Mouse (Mus musculus): ENCODE results near the gene Cops3.
A peak's percentile ranks its signal among the peaks of the same experiment; 100 is the strongest.
"Not testable (repeated sequence)": the region's sequence is repeated elsewhere in the genome, so short reads cannot be mapped to it uniquely, and the experiment has no call there.

Gene Cops3

DNA sequence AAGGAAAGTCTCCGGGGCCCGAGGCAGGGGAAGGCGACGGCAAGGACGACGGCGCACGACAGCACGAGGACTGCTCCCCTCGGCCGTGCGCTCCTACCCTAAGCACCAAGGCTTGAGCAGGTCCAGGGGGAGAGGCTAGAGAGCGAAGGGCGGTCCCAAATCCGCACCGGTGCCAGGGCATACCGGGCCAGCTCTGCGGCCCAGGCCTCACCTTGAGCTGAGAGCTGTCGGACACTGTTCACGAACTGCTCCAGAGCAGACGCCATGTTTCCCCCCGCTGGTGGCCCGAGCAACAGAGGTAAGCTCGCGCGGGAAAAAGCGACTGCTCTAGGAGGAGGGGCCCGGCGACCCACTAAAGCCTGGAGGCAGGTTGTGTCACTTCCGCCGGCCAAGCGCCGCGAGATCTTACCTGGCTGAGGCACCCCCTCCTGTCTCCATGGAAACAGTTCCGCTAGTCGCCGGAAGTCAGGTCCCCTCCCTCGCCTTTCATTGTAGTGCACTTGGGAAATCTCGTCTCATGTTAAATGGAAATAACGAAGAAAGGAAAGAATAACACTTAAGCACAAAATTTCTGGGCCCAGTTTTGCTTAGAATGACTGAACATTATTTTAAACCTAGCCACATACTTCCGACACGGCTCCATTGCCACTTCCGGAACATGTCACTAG is at the start of gene Cops3:
Cops3 (minus strand) TSS at position 380 of the 668 bp plus-strand sequence.
- DNase-seq (ENCODE audit: low spot score) = peak; percentile 96

DNA sequence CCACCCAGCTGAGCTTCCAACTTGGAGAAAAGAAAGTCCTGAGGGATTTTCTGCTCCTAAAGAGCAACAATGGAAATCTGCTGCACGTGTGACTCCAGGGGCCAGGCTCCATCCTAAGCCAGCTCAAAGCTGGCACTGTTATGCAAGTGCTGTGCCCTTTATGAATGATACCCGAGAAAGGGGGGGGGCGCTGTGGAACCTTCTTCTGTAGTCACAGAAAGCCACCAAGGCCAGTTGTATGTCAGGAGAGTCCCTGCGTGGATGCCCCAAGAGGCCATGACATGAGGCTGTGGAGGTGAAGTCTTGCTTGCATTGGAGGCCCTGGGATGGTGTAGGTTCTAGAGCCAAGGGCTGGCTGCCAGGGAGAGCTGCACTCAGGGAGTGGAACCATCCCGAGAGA is 48.5 kb upstream of the Cops3 start:
- DNase-seq (ENCODE audit: low spot score) = no peak

DNA sequence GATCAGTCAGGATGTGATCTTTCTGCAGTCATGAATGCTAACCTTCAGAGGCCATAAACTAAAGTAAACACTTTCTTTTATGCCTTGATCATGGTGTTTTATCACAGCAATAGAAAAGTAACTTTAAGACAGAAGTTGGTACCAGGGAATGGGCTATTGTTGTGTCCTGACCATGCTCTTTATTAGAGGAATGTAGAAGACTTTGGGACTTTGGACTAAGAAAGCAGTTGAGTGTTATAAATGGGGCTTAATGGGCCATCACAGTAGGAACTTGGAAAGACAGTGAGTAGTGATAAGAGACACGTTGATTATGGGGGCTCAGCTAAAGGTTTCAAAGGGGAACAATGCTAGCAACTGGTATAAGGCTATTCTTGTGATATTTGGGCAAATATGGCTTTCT is 47.3 kb upstream of the Cops3 start:
- DNase-seq (ENCODE audit: low spot score) = no peak

DNA sequence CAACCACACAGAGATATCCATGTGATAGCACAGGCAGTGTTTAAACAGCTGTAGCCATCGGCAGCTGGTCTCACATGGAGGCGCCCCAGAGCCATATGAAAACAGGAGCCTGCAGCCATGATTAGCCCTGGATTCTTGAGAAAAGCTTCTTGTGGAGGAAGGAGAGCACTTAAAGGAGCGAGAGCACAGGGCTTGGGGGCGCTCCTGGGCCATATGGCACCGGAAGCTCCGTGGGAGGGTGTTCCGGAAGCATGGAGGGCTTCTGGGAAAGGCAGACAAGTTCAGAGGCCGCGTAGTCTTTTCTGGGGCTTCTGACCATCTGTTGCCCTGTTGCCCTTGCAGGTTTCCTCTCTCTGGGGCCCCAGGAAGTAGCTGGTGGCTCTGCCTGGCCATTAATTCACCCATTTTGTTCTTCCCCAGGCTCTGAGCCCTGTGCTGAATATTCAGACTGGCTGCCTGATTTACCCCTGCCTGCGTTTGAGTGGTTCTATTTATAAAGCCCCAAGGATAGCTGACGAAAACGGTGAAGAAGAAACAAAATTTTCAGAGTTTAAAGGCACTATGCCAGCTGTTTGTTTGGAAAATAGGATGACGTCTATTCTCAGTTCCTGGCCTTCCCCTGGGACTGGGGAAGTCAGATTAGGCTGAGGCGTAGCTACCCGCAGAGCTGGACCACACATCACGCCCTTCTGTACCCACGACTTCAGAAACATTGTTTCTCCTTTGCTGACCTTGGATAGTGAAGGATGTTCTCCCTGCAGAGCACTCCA is 45.8 kb upstream of the Cops3 start:
- peak; percentile 22 for DNase-seq (ENCODE audit: low spot score)

DNA sequence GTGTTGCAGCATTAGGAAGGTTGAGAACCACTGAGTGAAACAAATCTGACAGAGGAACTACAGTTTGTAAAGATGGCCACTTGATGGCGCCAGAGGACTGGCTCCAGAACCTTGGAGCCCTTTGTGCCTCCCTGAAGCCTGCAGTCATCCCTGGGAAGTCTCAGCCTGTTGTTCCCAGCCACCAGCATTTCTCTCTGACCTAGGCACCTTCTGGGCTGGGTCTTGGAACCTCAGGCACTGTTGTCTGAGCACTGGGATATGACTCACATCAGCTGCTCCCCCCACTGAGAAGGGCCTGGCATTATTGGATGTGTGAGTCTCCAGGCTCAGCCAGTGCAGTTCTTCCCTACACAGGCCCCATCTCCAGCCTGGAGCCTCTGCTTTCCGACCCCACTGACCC is 40.4 kb upstream of the Cops3 start:
- DNase-seq (ENCODE audit: low spot score) = peak; percentile 46

DNA sequence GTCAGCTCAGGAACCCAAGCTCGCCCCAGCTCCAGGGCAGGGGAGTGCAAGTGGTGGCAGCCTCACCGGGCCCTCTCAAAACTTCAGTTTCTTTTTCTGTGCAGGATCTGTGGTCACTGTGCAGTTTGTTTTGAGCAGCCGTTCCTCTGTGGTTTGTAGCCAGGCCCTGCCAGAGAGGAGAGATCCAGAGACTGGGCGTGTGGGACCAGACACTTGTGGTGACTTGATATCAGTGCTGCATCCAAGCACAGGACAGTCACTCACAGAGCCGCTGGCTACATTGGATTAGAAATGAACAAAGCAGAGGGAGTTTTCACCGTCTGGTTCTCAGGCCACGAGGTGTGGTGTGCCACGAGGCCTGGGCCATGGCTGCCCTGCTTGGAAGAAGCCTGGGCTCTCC is 32.5 kb upstream of the Cops3 start:
- no peak for DNase-seq (ENCODE audit: low spot score)

DNA sequence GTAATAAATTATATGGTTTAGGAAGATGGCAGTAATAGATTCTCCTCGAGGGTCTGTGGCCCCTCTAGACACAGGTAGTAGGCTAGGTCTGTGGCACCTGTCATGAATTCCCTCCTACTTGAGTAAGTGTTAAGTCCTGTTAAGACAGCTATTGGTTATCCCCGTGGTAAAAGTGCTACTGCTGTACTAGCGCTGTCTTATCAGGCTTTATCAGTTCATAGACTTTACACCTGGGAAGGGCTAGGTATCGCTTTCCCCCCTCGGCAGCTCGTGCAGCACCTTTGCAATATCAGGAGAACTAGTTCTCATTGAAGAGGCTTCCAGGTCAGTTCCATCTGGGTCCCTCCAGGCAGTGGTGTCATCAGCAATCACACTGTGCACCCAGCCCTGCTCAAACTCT is 24.7 kb upstream of the Cops3 start:
- DNase-seq (ENCODE audit: low spot score) = no peak

DNA sequence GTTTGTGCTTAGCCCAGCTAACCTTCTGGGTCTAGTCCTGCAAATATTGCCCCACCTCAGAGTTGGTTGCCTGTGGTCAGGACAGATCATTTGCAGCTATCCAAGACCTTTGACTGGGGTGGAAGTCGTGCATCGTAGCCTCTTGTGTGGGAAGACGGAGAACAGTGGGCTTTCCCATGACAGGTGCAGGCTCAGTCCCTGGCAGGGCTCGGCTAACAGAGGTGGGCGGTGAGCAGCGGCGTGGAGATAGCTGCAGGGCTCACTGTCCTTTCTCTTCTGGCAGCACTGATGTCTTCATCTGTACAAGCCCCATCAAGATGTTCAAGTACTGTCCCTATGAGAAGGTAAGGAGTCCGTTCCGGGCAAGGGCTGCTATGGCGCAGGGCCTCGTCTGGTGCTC is 20.8 kb upstream of the Cops3 start:
- no peak for DNase-seq (ENCODE audit: low spot score)

DNA sequence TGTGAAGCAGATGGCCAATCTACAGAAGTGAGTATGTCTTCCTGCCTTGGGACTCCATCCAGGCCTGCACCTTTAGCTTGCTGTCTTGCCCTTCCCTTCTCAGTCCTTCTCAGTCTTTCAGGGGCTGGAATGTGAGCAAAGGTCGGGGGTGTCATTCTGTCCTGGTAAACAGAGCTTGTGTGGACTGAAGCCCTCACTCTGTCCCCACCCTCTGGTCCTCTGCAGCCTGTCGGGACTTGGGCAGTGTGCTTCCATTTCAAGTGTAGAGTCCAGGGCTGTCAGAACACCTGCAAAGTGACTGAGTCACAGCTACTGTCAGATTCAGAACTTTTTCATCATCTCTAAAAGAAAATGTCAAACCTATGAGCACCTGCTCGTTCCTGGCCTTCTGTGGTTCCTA is 13.2 kb upstream of the Cops3 start:
- peak; percentile 82 for DNase-seq (ENCODE audit: low spot score)

DNA sequence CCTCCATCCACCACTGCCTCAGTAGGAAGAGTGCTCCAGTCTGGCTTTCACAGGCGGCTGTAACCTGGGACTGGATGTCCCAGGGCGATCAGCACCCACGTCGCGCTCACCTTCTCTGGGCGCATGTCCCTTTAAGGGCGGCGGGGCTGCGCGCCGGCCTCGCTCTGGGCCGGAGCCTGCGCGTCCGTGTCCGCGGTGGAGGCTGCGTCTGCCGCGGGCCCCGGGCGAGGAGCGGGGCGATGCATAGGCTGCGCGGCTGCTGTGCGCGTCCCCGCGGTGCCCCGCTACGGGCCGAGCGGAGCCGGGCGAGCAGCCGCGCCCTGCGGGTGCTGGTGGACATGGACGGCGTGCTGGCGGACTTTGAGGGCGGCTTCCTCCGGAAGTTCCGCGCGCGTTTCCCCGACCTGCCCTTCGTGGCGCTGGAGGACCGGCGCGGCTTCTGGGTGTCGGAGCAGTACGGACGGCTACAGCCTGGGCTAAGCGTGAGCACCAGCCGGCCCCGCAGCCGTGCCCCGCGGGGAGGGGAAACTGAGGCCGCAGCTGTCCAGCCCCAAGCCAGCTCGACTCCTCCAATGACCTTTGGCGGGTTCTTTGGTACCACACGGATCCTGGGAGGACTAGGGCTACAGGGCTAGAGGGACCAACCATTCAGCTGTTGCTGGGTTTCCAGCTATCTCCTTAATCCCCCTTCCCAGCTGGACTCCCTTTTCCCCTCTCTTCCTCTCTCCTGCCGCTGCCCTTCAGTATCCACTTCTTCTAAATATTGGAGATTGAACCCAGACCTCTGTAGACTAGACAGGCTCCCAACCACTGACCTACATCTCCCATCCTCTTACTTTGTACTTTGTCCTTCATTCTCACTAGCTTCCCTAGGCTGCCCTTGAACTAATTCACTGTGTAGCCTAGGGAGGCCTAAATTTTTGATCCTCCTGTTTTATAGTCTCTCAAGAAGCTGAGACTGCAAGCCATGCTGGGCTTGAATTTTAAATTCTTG is 8.6 kb upstream of the Cops3 start:
- DNase-seq (ENCODE audit: low spot score) = peak; percentile 85

DNA sequence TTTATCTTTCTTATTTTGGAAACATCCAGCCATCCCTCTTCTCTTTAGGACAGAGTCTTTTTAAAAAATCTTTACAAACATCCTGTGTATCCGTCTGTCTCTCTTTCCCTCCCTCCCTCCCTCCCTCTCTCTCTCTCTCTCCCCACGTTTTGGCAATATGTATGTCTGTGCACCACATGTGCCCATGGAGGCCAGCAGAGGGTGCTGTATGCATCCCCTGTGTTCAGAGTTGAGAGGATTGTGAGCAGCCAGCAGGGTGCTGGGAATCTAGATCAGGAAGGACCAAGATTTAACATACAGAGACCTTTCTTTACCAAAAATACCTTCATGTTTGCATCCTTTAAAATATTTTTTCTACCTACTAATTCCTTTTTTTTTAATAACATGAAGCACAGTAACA is 7.5 kb upstream of the Cops3 start:
- DNase-seq (ENCODE audit: low spot score) = no peak

DNA sequence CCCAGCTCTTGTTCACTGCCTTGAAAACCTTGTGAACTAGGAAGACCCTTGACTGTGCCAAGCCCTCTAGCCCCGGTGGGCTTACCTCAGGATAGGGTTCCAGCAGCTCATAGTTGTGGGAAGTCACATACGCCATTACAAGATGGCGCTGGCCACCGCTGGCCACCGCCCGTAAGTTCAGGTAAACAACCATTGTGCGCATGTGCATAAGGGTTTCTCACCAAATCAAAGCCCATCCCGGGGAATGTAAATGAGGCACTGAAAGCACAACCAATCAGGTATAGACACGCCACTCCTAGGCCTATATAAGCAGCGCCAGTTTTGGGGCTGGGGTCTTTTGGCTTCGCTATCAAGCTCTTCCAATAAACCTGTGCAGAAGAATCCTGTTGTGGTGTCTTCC is 6.7 kb upstream of the Cops3 start:
- DNase-seq (ENCODE audit: low spot score) = no peak

DNA sequence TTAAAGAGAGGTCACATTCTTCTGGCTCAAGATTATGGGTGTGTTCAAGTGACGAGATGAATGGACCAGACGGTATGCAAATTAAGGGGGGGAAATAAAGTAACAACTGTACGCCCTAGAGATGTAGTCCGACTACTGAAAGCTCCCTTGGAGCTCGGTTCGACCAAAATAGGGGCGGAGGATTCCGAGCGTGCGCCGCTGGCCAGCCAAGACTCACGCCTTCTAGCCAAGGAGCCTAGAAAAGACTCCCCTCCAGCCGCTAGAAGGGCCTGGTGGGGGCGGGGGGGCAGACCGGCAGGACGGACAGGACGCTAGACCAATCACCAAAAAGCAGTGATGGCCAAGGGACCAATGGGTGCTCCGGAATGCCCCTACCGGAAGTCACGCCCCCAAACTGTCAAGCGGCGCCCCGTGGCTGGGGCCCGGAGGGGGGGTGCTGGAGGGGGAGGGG is 605 bp downstream of the Cops3 start, which contains the start of gene Nt5m:
Nt5m (plus strand) TSS at position 440 of the 451 bp plus-strand sequence.
- peak; percentile 96 for DNase-seq (ENCODE audit: low spot score)

DNA sequence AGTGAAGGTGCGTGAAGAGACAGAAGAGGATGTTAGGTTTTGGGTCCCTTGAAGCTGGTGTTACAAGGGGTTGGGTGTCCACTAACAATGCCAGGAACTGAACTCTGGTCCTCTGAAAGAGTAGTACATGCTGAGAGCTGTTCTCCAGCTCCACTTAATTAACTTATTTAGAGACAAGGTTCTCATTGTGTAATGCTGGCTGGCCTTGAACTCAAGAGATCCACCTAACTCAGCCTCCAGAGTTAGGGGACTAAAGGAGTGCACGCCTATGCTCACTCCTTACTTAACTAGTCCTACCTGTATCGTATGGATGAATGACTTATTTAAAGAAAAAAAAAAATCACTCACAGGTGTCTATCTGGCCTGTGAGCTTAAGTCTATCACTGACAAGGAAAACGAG is 1.2 kb downstream of the Cops3 start:
- no peak for DNase-seq (ENCODE audit: low spot score)

DNA sequence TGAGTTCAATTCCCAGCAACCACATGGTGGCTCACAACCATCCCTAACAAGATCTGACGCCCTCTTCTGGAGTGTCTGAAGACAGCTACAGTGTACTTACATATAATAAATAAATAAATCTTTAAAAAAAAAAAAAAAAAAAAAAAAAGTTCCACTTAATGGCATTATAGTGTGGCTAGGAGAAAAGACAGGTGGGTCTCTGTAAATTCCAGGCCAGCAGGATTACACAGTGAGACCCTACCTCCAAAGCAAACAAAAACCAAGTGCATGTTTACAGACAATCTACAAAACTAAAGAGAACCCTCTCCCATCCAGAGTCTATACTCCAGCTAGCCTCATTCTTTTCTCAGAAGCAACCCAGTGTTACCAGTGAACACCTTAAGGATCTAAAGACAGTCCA is 1.8 kb downstream of the Cops3 start:
- not testable (repeated sequence) for DNase-seq (ENCODE audit: low spot score)

DNA sequence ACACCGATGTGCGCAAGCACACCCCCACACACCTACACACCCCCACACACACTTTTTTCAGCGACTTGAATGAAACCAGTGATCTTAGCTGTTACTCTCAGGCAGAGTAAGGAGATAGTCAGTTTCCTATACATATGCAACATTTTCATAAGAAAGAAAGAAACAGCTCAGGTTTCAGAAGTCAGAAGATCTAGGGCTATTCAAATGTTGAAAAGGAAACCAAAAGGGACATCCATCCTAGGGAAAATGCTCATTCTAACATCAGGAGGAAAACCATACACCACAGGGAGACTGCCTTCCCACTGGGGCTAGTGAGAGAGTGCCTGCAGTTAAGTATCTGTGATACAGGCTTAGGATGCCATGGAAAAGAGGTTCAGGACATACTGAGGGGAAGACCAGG is 18.0 kb downstream of the Cops3 start:
- DNase-seq (ENCODE audit: low spot score) = no peak

DNA sequence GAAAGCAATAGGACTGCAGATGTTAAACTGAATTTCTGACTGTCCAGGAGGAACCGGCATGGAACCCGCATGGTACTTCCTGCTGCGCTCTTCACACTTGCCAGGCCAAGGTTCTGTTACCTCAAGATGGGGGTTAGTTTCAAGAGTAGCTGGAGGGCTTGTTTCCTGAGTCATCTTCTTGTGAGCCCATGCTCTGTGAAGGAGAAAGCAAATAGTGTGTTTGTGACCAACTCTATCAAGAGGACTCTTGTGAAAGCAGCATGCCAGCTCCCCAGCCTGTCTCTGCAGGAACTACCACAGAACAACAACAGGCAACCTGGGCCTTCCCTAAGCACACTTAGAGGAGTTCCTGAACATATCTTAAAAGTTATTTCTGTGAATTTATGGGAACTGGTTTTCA is 21.7 kb downstream of the Cops3 start:
- no peak for DNase-seq (ENCODE audit: low spot score)

DNA sequence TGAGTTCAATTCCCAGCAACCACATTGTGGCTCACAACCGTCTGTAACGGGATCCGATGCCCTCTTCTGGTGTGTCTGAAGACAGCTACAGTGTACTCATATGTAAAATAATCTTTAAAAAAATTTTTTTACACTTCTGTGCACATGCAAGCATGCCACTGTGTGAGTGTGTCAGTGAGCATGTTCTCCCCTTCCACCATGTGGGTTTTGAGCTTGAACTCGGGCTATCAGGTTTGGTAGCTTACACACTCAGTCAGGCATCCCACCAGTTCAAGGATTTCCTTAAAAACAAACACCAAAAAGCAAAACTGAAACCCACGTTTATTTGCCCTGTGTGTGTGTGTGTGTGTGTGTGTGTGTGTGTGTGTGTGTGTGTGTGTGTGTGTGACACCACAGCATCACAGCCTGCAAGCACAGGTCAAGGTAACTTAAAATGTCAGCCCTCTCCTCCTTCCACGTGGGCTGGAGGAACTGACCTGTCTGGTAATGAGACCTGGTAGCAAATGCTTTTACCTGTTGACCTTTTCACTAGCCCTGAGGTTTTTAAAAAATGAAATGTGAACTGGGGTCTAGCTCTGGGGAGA is 24.1 kb downstream of the Cops3 start:
- DNase-seq (ENCODE audit: low spot score) = no peak

DNA sequence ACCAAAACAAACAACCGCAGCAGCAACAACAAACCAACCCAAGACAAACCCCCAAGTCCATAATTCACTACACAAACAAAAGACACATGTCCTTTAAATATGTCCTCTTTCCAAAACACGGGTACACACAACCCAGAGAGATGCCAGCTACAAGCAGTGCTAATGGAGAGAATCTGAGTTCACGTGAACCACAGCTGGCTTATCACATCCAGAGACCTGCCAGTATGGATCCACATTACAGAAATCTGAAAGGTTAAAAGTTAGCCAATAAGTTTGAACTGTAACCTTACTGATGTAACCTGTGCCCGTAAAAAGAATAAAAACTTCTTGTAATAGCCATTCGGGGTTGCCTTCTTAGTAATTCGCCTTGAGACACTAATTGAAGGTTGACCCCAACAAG is 24.7 kb downstream of the Cops3 start:
- DNase-seq (ENCODE audit: low spot score) = no peak

DNA sequence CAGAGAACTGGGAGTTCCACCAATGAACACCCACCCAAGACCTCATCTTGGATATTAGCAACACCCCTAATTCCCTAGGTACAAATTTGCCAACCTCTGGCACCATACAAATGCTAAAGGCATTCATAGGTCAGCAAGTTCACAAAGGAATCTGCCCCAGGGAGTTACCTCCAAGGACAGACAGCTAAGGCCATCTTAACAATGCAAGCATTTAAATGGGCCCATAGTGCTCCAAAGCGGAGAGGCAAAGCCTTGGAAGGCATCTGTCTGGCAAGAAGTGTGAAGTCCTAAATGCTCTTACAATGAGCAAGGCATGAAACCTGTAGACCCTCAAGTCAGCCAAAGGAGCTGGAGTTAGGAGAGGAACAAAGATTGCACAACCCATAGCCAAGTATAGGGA is 25.3 kb downstream of the Cops3 start:
- DNase-seq (ENCODE audit: low spot score) = no peak

DNA sequence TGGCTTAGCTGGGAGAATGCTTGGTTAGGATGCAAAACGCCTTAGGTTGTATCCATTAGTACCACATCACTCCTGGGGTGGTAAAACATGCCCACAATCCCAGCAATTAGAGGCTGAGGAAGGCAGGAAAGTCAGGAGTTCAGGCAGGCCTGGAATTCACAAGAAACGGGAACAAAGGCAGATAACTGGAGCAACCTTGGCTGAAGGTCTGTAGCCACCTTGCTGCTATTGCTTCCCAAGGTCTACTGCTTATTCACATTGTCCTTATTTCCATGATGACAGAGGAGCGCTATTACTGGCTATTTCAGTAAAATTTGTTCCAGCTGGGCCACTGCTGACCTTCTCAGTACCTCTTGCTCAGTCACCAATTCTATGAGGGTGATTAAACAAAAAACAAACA is 26.4 kb downstream of the Cops3 start:
- no peak for DNase-seq (ENCODE audit: low spot score)

DNA sequence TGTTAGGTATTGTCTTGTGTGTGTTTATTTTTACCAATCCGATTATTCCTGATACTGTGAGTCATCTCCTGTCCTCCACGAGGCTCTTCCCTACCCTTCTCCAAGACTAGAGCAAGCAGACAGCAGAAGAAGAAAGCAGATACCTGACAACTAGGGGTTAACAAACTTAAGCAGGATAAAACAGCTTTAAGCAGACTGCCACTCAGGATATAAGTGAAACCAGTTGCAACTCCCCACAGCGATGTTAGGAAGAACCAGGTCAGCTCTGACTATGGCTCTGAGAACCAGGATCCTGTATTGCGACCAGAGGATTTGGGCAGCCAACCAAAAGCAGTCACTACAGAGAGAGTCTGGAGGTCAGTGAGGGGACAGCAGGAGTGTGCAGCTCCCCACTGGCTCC is 28.4 kb downstream of the Cops3 start:
- DNase-seq (ENCODE audit: low spot score) = no peak

Data from yolk sac, embryonic 10.5 days (tissue).